Mouse (Mus musculus) erythroblast, embryonic 14.5 days (primary cell): ENCODE measurements around the gene Vezt. TPM values are rescaled to one million over a fixed set of nuclear protein-coding genes. Genes with fewer than 3 reads are reported as not detected.

Experiments used
- H3K27me3 ChIP-seq: 2 replicates; pipeline ENCODE4 v1.6.1; 2012; ENCODE audit warnings: inconsistent platforms; ENCODE audit not compliant: control insufficient read depth
- H3K36me3 ChIP-seq: 2 replicates; pipeline ENCODE4 v1.6.1; 2012; ENCODE audit warnings: mild to moderate bottlenecking, inconsistent platforms; ENCODE audit not compliant: control insufficient read depth
- H3K4me1 ChIP-seq: 2 replicates; pipeline ENCODE4 v1.6.1; 2012; ENCODE audit warnings: inconsistent platforms; ENCODE audit not compliant: control insufficient read depth
- H3K4me3 ChIP-seq: replicated peaks from 2 replicates; pipeline ENCODE3; 2012; ENCODE audit warnings: moderate library complexity, mild to moderate bottlenecking, inconsistent platforms
- H3K9me3 ChIP-seq: 2 replicates; pipeline ENCODE4 v1.6.1; 2012; ENCODE audit warnings: low read length, inconsistent platforms, mixed read lengths; ENCODE audit not compliant: control insufficient read depth
- GATA1 ChIP-seq: IDR thresholded peaks from 2 replicates; pipeline ENCODE4 v1.6.1; 2012; ENCODE audit warnings: low read length, inconsistent platforms, mixed read lengths
- TAL1 ChIP-seq: IDR thresholded peaks from 3 replicates; pipeline ENCODE4 v1.6.1; 2012; ENCODE audit warnings: low read length, inconsistent platforms, mixed read lengths
- polyA plus RNA-seq: library from polyadenylated mRNA; stranded (reverse); fragments of >175 nt; gene quantifications from 2 replicates; pipeline ENCODE4 v1.2.3, GENCODE M21; 2012

Gene Vezt
- polyA plus RNA-seq, 1 experiment: 0.83 TPM

DNA sequence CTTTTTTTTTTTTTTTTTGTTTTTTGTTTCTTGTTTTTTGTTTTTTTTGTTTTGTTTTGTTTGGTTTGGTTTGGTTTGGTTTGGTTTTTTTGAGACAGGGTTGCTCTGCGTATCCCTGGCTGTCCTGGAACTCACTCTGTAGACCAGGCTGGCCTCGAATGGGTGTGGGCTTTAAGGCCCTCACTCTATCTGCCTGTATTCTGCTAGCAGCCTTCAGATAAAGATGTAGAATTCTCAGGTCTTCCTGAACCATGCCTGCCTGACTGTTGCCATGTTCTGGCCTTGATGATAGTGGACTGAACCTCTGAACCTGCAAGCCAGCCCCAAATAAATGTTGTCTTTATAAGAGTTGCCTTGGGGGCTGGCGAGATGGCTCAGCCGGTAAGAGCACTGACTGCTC lies 143.1 kb downstream of the Vezt start:
- H3K4me1 ChIP-seq: peaks cover 66% of the 10 kb centered on the region
- peaks cover 18% of the 10 kb centered on the region for H3K36me3 ChIP-seq
- H3K27me3 ChIP-seq: no peaks in the 10 kb centered on the region
- H3K9me3 ChIP-seq: no peaks in the 10 kb centered on the region
- TF ChIP-seq GATA1: no peak
- no peak for TF ChIP-seq TAL1
- H3K4me3 ChIP-seq: no peak overlapping the region

GRCm38 (mm10) chr10:93891031-93891430 lies 144.6 kb downstream of the Vezt start:
- Histone ChIP-seq H3K4me1 (peaks cover 73% of the 10 kb centered on the region), H3K36me3 (peaks cover 33% of the 10 kb centered on the region), H3K4me3 (peak overlapping the region; percentile 90), H3K9me3 (no peaks in the 10 kb centered on the region), H3K27me3 (no peaks in the 10 kb centered on the region)
- TF ChIP-seq GATA1 (peak; percentile 87), TAL1 (peak; percentile 90)

DNA sequence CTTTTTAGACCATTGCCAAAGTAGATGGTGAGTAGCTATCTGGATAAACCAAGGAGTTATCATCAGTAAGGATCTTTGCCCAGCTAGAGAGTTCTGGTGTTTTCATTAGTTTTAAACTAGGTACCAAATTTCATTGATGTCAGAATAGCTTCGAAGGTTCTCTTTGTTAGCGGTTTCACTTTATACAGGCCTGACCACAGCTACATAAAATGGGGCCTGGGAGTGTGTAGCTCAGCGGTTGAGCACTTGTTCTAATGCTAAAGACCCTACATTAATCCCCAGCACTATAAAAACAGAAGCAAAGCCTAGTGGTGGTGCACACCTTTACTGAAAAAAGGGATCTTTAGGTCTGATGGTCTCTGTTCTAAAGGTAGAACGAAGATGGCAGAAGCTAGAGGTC lies 145.1 kb downstream of the Vezt start:
- H3K4me1 ChIP-seq: peaks cover 77% of the 10 kb centered on the region
- H3K9me3 ChIP-seq: no peaks in the 10 kb centered on the region
- H3K27me3 ChIP-seq: no peaks in the 10 kb centered on the region
- peak overlapping the region; percentile 90 for H3K4me3 ChIP-seq
- peaks cover 38% of the 10 kb centered on the region for H3K36me3 ChIP-seq
- no peak for TF ChIP-seq TAL1
- no peak for TF ChIP-seq GATA1

DNA sequence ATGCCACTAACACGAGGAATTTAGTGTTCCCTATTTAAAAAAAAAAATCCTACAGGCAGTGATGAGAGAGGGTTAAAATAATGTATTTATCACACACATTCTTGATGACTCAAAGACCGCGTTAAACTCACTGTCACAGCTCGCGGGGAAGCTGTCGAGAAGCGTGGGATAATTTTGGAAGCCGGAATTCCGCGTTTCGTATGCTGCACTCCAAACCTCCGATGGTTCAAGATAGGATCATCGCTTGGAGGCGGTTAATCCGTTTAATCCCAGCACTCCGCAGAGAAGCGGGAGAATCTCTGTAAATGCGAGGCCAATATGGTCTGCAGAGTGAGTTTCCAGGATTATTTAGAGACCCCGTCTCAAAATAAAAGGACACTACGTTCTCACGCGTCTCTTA lies 145.6 kb downstream of the Vezt start:
- Histone ChIP-seq H3K4me3 (peak overlapping the region; percentile 90), H3K27me3 (no peaks in the 10 kb centered on the region), H3K4me1 (peaks cover 81% of the 10 kb centered on the region), H3K36me3 (peaks cover 44% of the 10 kb centered on the region), H3K9me3 (no peaks in the 10 kb centered on the region)
- TF ChIP-seq TAL1: no peak
- TF ChIP-seq GATA1: no peak

DNA sequence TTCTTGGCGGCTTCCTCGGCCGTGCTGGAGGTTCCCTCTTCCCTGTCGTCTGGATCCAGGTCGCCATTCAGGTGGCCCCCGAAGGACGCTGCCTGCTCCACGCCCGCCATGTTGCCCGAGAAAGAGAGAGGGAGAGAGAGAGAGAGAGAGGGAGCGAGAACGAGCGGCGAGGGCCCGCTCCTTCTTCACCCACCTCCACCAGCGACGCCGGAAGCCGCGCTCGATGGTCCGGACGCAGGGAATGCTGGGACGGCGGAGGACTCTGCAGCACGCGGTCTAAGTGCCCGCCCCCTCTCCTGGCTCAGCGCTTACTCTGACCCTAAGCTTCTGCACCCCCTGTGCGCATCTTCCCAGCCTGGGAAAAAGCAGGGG lies 146.1 kb downstream of the Vezt start:
- H3K9me3 ChIP-seq: no peaks in the 10 kb centered on the region
- peak overlapping the region; percentile 90 for H3K4me3 ChIP-seq
- TF ChIP-seq TAL1: no peak
- TF ChIP-seq GATA1: no peak
- H3K4me1 ChIP-seq: peaks cover 83% of the 10 kb centered on the region
- no peaks in the 10 kb centered on the region for H3K27me3 ChIP-seq
- peaks cover 48% of the 10 kb centered on the region for H3K36me3 ChIP-seq

Other genes starting within 250 kb of the Vezt start
- gene Usp44, start 204.3 kb downstream of the Vezt start, polyA plus RNA-seq: not detected in 2 replicates
- gene Metap2, start 138.7 kb downstream of the Vezt start, polyA plus RNA-seq: 117 and 146 TPM in 2 replicates
- 0.04 TPM in 2 replicates for gene Fgd6, start 184 bp upstream of the Vezt start, polyA plus RNA-seq
- gene Nr2c1, start 112.2 kb upstream of the Vezt start, polyA plus RNA-seq: 0.03 TPM in 2 replicates
- 39.3 and 95.9 TPM in 2 replicates for gene Ndufa12, start 162.9 kb upstream of the Vezt start, polyA plus RNA-seq